Mouse (Mus musculus): ENCODE measurements around the gene Fsip1.

- no peak for TF ChIP-seq POLR2A (IDR thresholded peaks at IDR 0.05; ENCODE audit: insufficient read depth, low read length)
- TF ChIP-seq CTCF (IDR thresholded peaks at IDR 0.05; ENCODE audit: low read depth, low read length) = no peak
- TF ChIP-seq EP300 (IDR thresholded peaks at IDR 0.05; ENCODE audit: insufficient read depth, low read depth, low read length) = no peak
These were observed 41.2 kb upstream of the Fsip1 start for GRCm38 (mm10) chr2:118297966-118298365.
